Mouse (Mus musculus): ENCODE measurements around the gene Uap1l1. TPM values are rescaled to one million over a fixed set of nuclear protein-coding genes. Genes with fewer than 3 reads are reported as not detected.
A peak's percentile ranks its signal among the peaks of the same experiment; 100 is the strongest.

Uap1l1 gene
- polyA plus RNA-seq, 1 experiment from 2014 or later = 5.2 TPM

DNA sequence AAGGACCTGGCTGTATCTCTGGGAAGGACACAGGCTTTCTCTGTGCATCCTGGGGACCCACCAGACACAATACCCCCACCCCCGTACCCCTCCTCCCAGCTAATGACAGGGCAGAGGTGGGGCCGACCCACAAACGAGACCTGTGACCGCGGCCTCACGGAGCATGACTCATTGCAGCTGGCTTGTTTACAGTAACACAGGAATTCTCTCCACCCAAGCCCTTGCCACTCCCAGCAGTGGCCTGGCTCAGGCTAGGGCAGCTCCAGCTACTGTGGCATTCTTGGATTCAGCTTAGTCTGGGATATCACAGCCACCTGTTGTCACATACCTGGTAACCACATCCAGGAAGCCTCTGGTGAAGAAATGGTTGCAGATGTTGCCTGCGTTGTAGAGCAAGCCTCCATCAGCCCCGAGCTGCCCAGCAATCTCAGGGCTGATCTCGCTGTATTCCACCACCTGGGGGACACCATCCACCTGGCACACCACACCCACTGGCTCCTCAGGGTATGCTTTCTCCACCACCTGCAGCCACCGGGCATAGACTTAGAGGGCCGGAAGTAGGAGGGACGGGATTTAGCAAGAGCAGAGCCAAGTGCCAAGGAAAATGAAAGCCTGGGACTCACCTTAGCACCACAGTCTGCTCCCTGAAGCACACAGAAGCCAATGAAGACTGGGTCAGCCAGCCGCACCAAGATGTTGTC, 1.9 kb downstream of the Uap1l1 start:
- no peaks in the 10 kb centered on the region for H3K36me3 ChIP-seq
- no peak overlapping the region for H3K27ac ChIP-seq
- ATAC-seq (ENCODE audit: low FRiP score) = no peak
- H3K9ac ChIP-seq = no peak overlapping the region
- 68% methylated on average over 13 of the region's 13 CpGs for WGBS
- no peak overlapping the region for H3K4me3 ChIP-seq
- peaks cover 12% of the 10 kb centered on the region for H3K4me1 ChIP-seq (replicated peaks)
- no peak overlapping the region for H3K4me2 ChIP-seq
- H3K27me3 ChIP-seq = peaks cover 56% of the 10 kb centered on the region
- H3K9me3 ChIP-seq = no peaks in the 10 kb centered on the region

DNA sequence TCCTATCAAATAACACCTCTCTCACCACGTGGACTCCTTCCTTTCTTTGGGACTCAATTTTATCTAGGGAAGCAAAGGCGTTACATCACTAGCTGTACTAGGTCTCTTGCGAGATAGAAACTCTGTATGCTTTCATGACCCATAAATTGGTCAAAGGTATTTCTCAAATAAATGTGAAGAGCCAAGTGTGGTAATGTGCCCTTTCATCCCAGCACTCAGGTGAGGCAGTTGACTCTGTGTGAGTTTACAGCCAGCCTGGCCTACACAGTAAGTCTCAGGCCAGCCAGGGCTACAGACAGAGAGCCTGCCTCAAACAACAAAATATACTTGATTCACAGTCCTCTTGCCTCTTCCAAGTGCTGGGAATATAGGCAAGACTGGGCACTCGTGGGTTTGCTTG, 5.6 kb downstream of the Uap1l1 start:
- ATAC-seq (ENCODE audit: low FRiP score) = no peak
- H3K4me3 ChIP-seq = no peak overlapping the region

DNA sequence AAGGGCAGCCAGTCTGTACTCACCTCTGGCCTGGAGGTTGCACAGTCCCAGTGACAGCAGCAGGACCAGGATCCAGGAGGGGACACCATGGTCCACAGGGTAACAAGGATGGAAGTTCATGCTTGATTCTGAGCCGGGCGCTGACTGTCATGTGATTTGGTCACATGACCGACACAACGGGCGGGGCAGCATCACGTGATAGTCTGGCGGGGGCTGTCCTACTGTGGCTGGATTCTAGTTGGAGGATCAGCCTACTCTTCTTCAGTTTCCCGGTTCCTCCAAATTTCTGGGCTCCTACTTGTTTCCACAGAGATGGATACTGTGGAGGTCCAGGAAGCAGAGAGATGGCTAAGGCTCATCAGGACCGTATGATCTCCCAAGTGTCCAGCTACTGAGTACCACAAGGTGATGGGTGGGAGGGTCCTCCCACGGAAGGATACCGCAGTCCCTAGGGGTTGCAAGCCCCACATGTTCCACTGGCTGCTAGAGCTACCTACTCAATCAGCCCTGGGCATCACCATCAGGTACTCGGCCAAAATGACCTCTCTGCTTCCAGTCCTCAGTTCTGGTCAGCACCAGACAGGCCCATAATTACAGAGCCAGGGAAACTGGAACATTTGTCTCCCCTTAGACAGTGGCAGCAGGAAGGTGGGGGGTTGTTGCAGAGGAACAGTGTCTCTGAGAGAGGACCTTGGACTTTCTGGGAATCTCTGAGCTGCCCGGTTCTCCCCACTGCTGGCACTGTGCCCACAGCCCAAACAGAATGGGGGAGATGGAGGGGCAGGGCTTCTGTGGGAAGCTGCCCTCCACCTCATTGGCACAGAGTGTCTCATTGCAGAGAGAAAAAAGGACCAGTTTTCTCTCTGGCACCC, 9.0 kb downstream of the Uap1l1 start, which contains the start of gene Dpp7:
Gene Dpp7, minus strand, starts transcription at position 152 of the 872 bp plus-strand sequence.
- peaks cover 28% of the 10 kb centered on the region for H3K4me1 ChIP-seq (replicated peaks)
- H3K4me3 ChIP-seq = peak within 1 kb of the TSS; percentile 53
- 8% methylated on average over 13 of the region's 13 CpGs for WGBS
- H3K36me3 ChIP-seq = peaks cover 29% of the 10 kb centered on the region
- no peaks in the 10 kb centered on the region for H3K9me3 ChIP-seq
- no peaks in the 10 kb centered on the region for H3K27me3 ChIP-seq
- peak within 1 kb of the TSS; percentile 77 for H3K4me2 ChIP-seq
- H3K27ac ChIP-seq = no peak within 1 kb of the TSS
- peak; percentile 76 for ATAC-seq (ENCODE audit: low FRiP score)
- peak within 1 kb of the TSS; percentile 77 for H3K9ac ChIP-seq

More for the DNA sequence above, 5.6 kb downstream of the Uap1l1 start:
- peaks cover 24% of the 10 kb centered on the region for H3K27me3 ChIP-seq
- WGBS = 81% methylated on average over 4 of the region's 4 CpGs
- no peaks in the 10 kb centered on the region for H3K36me3 ChIP-seq
- no peak overlapping the region for H3K4me2 ChIP-seq
- H3K9ac ChIP-seq = no peak overlapping the region
- no peaks in the 10 kb centered on the region for H3K9me3 ChIP-seq
- H3K27ac ChIP-seq = no peak overlapping the region
- H3K4me1 ChIP-seq (replicated peaks) = peaks cover 24% of the 10 kb centered on the region

DNA sequence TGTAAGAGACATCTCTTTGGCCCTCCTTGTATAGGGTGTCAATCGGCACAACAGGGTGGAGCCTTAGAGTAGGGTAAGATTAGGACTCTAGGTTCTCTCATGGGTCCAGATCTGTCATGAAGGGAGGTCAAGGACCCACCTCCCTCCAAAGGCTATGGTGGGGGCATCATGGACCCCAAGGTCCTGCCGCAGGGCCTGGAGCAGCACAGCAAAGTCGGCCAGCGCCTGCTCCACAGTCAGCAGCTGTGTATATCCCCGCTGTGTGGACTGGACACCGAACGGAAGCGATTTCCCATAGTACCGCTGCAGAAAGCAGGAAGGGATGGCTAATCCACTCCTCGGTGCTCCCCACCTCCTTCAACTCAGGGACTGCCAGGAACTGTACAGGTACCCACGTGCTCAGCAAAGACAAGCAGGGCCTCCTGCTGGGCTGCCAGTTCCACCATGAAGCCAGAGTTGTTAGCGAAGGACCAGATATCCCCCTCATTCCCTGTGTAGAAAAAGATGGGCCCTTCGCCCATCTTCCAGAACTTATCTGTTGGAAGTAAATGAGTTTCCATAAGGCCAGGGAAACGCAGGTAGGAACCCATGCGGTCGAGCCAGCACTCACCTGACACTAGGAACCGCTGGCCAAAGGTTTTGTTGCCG, 9.9 kb downstream of the Uap1l1 start:
- H3K9me3 ChIP-seq = no peaks in the 10 kb centered on the region
- H3K4me2 ChIP-seq = peak overlapping the region; percentile 77
- H3K36me3 ChIP-seq = peaks cover 38% of the 10 kb centered on the region
- no peak overlapping the region for H3K27ac ChIP-seq
- 38% methylated on average over 18 of the region's 18 CpGs for WGBS
- H3K4me1 ChIP-seq (replicated peaks) = peaks cover 28% of the 10 kb centered on the region
- H3K9ac ChIP-seq = peak overlapping the region; percentile 77
- H3K4me3 ChIP-seq = peak overlapping the region; percentile 53
- peak; percentile 43; the same call in 1 of the 2 replicates for ATAC-seq (ENCODE audit: low FRiP score)
- no peaks in the 10 kb centered on the region for H3K27me3 ChIP-seq

DNA sequence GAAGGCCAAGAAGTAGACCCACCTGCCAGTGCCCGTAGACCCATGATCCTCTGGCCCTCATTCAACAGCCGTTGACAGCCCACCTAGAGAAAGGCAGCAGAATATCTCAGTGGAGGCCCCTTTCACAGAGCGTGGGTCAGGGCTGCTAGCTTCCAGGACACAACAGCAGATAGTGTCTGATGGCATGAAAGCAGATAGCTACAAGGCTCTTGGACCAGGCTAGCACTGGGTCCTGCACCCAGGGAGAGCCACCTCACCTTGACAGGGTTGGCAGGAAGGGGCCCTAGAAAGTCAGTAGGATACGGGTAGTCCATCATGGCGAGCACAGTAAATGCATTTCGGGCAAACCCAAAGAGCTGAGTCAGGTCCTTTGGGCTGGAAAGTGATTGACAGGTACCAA, 11.3 kb downstream of the Uap1l1 start:
- Histone ChIP-seq H3K4me1 (replicated peaks) (peaks cover 28% of the 10 kb centered on the region), H3K4me3 (no peak overlapping the region), H3K9me3 (no peaks in the 10 kb centered on the region), H3K36me3 (peaks cover 51% of the 10 kb centered on the region), H3K27ac (no peak overlapping the region), H3K4me2 (no peak overlapping the region), H3K9ac (no peak overlapping the region), H3K27me3 (no peaks in the 10 kb centered on the region)
- no peak for ATAC-seq (ENCODE audit: low FRiP score)
- WGBS = 89% methylated on average over 6 of the region's 6 CpGs

DNA sequence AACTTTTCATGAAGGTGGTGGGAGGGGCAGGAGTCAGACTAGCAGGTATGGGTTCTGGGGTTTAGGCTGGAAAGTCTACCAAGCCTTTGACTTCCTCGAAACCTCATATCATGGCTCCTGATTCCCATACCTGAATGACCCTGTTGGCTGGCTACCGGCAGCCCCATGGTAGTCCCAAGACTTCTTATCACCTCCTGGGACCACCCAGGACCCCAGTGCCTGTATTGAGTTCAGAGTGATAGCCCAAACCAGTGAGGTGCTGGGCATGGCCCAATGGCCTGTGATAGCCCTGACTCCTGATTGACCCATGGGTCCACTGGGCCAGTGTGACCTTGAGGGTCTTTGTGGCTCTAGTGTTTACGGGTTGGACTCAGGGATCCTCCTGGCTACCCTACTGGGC, 14.8 kb downstream of the Uap1l1 start:
- Histone ChIP-seq H3K4me3 (no peak overlapping the region), H3K27ac (no peak overlapping the region), H3K36me3 (peaks cover 84% of the 10 kb centered on the region), H3K27me3 (no peaks in the 10 kb centered on the region), H3K9ac (no peak overlapping the region), H3K4me1 (replicated peaks) (peaks cover 15% of the 10 kb centered on the region), H3K9me3 (no peaks in the 10 kb centered on the region), H3K4me2 (no peak overlapping the region)
- ATAC-seq (ENCODE audit: low FRiP score) = no peak
- WGBS = 91% methylated on average over 3 of the region's 3 CpGs

DNA sequence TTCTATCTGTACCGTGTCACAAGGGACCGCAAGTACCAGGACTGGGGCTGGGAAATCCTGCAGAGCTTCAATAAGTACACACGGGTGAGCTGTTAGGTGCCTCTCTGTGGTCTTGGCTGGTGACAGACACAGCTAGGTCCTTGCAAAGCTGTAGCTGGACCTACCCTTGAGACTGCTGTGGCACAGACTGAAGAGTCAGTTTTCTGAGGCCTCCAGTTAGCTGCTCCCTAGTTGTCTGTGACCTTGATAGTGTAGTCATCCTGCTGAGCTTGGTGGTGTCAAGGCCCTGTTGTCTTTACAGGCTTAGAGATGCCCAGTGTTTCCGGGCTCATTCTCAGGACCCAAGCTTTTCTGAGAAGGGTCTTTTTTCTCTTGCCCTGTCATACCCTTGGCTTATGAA, 16.0 kb downstream of the Uap1l1 start:
- H3K27ac ChIP-seq = no peak overlapping the region
- H3K4me3 ChIP-seq = no peak overlapping the region
- ATAC-seq (ENCODE audit: low FRiP score) = no peak
- no peaks in the 10 kb centered on the region for H3K27me3 ChIP-seq
- H3K36me3 ChIP-seq = peaks cover 96% of the 10 kb centered on the region
- H3K4me2 ChIP-seq = no peak overlapping the region
- no peaks in the 10 kb centered on the region for H3K9me3 ChIP-seq
- H3K9ac ChIP-seq = no peak overlapping the region
- whole genome bisulfite sequencing = 94% methylated on average over 4 of the region's 4 CpGs
- H3K4me1 ChIP-seq (replicated peaks) = 0 out of 2 replicates have a peak, but pooled peaks cover 3% of the 10 kb centered on the region

DNA sequence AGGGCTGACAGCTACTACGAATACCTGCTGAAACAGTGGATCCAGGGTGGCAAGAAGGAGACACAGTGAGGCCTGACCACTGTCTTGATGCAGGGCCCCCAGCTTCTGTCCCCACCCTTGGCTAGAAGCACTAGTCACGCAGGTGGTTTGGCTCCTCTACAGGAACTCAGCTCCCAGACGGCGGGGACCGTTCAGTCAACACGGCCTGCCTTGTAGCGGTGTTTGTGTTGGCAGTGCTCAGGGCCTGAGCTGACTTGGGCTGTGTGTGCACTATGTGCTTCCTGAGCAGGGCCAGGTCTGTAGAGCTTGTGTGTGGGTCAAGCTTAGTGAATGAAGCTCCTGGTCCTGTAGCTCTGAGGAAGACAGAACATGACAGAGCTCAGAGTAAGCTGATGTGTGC, 17.3 kb downstream of the Uap1l1 start:
- H3K9me3 ChIP-seq = no peaks in the 10 kb centered on the region
- no peak for ATAC-seq (ENCODE audit: low FRiP score)
- no peak overlapping the region for H3K9ac ChIP-seq
- no peak overlapping the region for H3K4me3 ChIP-seq
- H3K4me1 ChIP-seq (replicated peaks) = no peaks in the 10 kb centered on the region
- peaks cover 98% of the 10 kb centered on the region for H3K36me3 ChIP-seq
- WGBS = 92% methylated on average over 7 of the region's 7 CpGs
- no peak overlapping the region for H3K27ac ChIP-seq
- H3K4me2 ChIP-seq = no peak overlapping the region
- no peaks in the 10 kb centered on the region for H3K27me3 ChIP-seq

DNA sequence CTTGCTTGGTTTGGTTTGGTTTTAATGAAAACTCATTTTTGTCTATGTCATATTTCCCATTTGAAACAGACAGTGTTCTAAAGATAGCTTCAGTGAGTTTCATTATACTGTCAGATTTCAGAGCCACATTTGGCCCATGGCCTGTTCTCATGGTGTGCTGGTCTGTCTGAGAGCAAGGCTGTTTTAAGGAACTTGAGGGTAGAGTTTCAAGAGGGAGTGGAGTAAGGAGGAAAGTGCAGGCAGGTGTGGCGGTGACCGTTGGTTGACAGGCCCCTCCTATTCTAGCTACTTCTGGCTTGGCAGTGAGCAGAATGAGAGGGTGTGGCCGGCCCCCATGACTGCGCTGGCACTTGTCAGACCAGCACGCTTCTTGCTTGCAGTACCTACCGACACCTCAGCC, 27.2 kb downstream of the Uap1l1 start:
- peaks cover 86% of the 10 kb centered on the region for H3K36me3 ChIP-seq
- WGBS = 96% methylated on average over 6 of the region's 6 CpGs
- H3K27me3 ChIP-seq = no peaks in the 10 kb centered on the region
- no peak overlapping the region for H3K4me3 ChIP-seq
- H3K9ac ChIP-seq = no peak overlapping the region
- H3K27ac ChIP-seq = no peak overlapping the region
- H3K4me2 ChIP-seq = no peak overlapping the region
- ATAC-seq (ENCODE audit: low FRiP score) = no peak
- no peaks in the 10 kb centered on the region for H3K9me3 ChIP-seq
- H3K4me1 ChIP-seq (replicated peaks) = peaks cover 21% of the 10 kb centered on the region

DNA sequence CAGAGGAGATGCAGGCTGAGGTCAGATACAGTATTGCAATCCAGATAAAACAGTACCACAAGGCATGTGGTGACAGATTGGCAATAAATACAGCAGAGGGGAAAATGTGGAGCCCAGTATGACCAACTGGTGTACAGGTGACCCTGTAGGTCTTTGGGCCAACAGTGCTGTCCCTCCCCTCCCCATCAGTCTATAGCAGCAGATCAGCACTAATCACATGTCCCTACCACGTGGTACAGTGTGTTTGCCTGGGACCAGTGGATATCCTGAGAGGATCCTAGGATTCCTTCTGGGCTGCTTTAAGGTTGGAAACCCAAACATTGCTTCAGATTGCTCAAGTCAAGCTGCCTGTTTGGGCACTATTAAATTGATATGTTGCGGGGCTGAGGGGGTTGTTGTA, 31.9 kb downstream of the Uap1l1 start:
- H3K9ac ChIP-seq = peak overlapping the region; percentile 88
- 88% methylated on average over 2 of the region's 2 CpGs for WGBS
- H3K27ac ChIP-seq = no peak overlapping the region
- no peaks in the 10 kb centered on the region for H3K9me3 ChIP-seq
- peaks cover 33% of the 10 kb centered on the region for H3K4me1 ChIP-seq (replicated peaks)
- no peaks in the 10 kb centered on the region for H3K27me3 ChIP-seq
- H3K36me3 ChIP-seq = peaks cover 48% of the 10 kb centered on the region
- peak overlapping the region; percentile 97 for H3K4me2 ChIP-seq
- H3K4me3 ChIP-seq = peak overlapping the region; percentile 91
- no peak for ATAC-seq (ENCODE audit: low FRiP score)

DNA sequence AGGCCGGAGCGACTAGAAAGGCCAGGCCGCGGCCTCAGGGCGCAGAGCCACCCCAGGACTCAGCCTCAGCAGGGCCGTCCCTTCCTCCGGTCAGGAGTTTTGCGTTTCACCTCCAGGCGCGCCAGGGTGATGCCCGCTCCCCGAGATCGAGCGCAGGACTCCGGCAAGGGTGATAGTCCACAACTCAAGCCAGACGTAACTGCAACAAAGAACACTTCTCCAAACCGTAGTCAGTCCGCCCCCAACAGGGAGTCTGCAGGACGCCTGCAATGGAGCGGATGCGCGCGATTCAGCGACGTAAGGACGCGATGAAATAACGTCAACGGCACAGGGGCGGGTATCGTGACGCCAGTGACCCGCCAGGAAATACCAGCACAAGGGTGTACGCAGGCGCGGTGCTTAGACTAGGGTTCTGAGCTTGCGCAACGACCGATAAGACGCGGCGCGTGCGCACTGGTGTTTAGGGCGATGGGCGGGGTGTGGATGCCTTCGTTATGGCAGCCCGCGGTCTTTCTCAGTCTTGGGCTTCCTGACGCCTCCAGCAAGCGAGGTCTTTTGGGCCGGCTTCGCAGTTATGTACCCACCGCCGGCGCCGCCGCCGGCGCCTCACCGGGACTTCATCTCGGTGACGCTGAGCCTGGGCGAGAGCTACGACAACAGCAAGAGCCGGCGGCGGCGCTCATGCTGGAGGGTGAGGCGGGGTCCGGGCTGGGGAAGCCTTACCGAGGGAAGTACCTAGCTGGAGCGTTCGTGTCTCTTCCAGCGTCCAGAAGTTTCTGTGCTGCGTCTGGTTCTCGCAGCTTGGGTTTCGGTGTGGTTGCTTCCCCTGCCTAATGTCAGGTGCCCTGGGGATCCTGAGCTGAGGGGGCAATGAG, 33.0 kb downstream of the Uap1l1 start, which contains the start of gene Man1b1:
Gene Man1b1, plus strand, starts transcription at position 53 of the 875 bp plus-strand sequence.
- peak within 1 kb of the TSS; percentile 93 for H3K27ac ChIP-seq
- peak within 1 kb of the TSS; percentile 97 for H3K4me2 ChIP-seq
- peaks cover 33% of the 10 kb centered on the region for H3K4me1 ChIP-seq (replicated peaks)
- H3K9ac ChIP-seq = peak within 1 kb of the TSS; percentile 93
- peak; percentile 98 for ATAC-seq (ENCODE audit: low FRiP score)
- peak within 1 kb of the TSS; percentile 91 for H3K4me3 ChIP-seq
- H3K27me3 ChIP-seq = no peaks in the 10 kb centered on the region
- H3K9me3 ChIP-seq = no peaks in the 10 kb centered on the region
- H3K36me3 ChIP-seq = peaks cover 37% of the 10 kb centered on the region
- WGBS = under 1% methylated on average over 76 of the region's 78 CpGs

Measured in hindbrain, embryonic 13.5 days (tissue).